Mouse (Mus musculus): ENCODE data around the gene Ypel4. TPM values are rescaled to one million over a fixed set of nuclear protein-coding genes. Genes with fewer than 3 reads are reported as not detected.

The Ypel4 gene
- total and polyA plus RNA-seq, 3 experiments, result 0.44 to 1.7 (median 0.45) TPM

DNA sequence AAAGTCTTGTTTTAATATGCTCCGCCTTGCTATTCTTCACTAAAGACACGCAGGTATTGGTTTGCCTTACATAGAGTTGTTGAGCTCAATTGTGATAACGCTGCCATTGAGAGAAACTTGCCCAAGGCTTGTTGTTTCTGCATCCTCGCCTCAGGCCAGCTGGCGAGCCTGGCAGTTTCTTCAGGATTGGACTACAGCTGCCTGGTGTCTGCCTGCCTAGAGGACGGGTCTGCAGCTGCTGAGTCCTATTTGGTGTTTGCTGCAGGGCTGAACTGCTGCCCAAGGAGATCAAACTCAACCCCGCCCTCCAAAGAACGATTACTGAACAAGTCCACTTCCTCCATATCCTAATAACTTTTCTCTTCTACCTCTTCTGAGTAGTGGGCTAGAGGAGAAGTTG lies 26.9 kb downstream of the Ypel4 start:
- H3K27ac ChIP-seq, result no peak overlapping the region
- no peaks in the 10 kb centered on the region for H3K4me1 ChIP-seq (ENCODE audit: control insufficient read depth, insufficient read depth, low read length)
- no peak for DNase-seq
- H3K36me3 ChIP-seq (ENCODE audit: control insufficient read depth, insufficient read depth, low read length), result no peaks in the 10 kb centered on the region
- no peaks in the 10 kb centered on the region for H3K27me3 ChIP-seq (ENCODE audit: control insufficient read depth, insufficient read depth, low read length)
- H3K79me2 ChIP-seq (replicated peaks; ENCODE audit: control insufficient read depth, insufficient read depth, low read length), result no peaks in the 10 kb centered on the region
- H3K4me3 ChIP-seq, result no peak overlapping the region
- 67% methylated on average over 8 of the region's 8 CpGs for WGBS
- no peak overlapping the region for H3K9ac ChIP-seq (ENCODE audit: low read depth, low read length)
- intact Hi-C loops (cut with DNase I), result no loop called here
- TF ChIP-seq EP300 (IDR thresholded peaks at IDR 0.05; ENCODE audit: insufficient read depth, low read depth, low read length), result no peak
- TF ChIP-seq CTCF (IDR thresholded peaks at IDR 0.05), result no peak
- TF ChIP-seq POLR2A (IDR thresholded peaks at IDR 0.05; ENCODE audit: insufficient read depth, low read depth, low read length), result no peak

DNA sequence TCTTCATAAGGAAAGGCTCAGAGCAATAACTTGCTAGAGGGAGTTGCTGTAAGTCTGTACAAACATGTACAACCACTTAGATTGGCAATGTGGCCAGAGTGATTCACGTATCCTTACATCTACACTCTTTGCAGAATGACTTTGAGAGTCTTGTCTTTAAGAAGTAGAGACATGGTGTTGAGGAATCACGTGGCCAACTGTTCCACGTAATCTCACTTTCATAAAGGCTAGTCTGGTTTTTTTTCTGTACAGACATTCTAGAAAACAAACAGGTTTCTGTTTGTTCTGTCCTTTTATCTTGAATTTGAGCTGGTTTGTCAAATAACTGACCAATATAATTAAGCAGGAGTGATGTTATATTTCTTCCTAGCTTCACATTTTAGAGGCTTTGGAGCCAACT lies 27.5 kb downstream of the Ypel4 start:
- no peaks in the 10 kb centered on the region for H3K4me1 ChIP-seq (ENCODE audit: control insufficient read depth, insufficient read depth, low read length)
- intact Hi-C loops (cut with DNase I), result no loop called here
- no peaks in the 10 kb centered on the region for H3K36me3 ChIP-seq (ENCODE audit: control insufficient read depth, insufficient read depth, low read length)
- no peak for DNase-seq
- 76% methylated on average over 3 of the region's 3 CpGs for WGBS
- no peaks in the 10 kb centered on the region for H3K79me2 ChIP-seq (replicated peaks; ENCODE audit: control insufficient read depth, insufficient read depth, low read length)
- TF ChIP-seq CTCF (IDR thresholded peaks at IDR 0.05) (no peak), EP300 (IDR thresholded peaks at IDR 0.05; ENCODE audit: insufficient read depth, low read depth, low read length) (no peak), POLR2A (IDR thresholded peaks at IDR 0.05; ENCODE audit: insufficient read depth, low read depth, low read length) (no peak)
- H3K4me3 ChIP-seq, result no peak overlapping the region
- no peak overlapping the region for H3K9ac ChIP-seq (ENCODE audit: low read depth, low read length)
- H3K27ac ChIP-seq, result no peak overlapping the region
- no peaks in the 10 kb centered on the region for H3K27me3 ChIP-seq (ENCODE audit: control insufficient read depth, insufficient read depth, low read length)

DNA sequence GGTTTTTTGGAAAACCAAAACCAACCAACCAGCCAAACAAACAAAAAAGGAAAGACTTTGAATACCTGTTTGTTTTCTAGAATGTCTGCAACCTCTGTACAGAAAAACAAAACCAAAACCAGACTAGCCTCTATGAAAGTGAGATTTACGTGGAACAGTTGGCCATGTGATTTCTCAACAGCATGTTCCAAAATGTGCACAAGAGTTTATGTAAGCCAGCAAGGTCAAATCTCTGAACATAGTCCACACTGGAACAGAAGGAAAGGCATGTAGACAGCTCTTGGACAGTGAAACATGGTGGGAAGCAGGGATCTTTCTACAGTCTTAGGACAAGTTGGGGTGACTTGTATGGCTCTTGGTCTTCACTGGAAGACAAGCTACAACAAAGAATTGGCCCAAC lies 28.0 kb downstream of the Ypel4 start:
- H3K4me1 ChIP-seq (ENCODE audit: control insufficient read depth, insufficient read depth, low read length), result no peaks in the 10 kb centered on the region
- WGBS, result 64% methylated on average over 1 of the region's 1 CpGs
- TF ChIP-seq POLR2A (IDR thresholded peaks at IDR 0.05; ENCODE audit: insufficient read depth, low read depth, low read length) (no peak), CTCF (IDR thresholded peaks at IDR 0.05) (no peak), EP300 (IDR thresholded peaks at IDR 0.05; ENCODE audit: insufficient read depth, low read depth, low read length) (no peak)
- H3K79me2 ChIP-seq (replicated peaks; ENCODE audit: control insufficient read depth, insufficient read depth, low read length), result no peaks in the 10 kb centered on the region
- intact Hi-C loops (cut with DNase I), result no loop called here
- H3K36me3 ChIP-seq (ENCODE audit: control insufficient read depth, insufficient read depth, low read length), result no peaks in the 10 kb centered on the region
- H3K9ac ChIP-seq (ENCODE audit: low read depth, low read length), result no peak overlapping the region
- H3K27me3 ChIP-seq (ENCODE audit: control insufficient read depth, insufficient read depth, low read length), result no peaks in the 10 kb centered on the region
- H3K4me3 ChIP-seq, result no peak overlapping the region
- no peak for DNase-seq
- no peak overlapping the region for H3K27ac ChIP-seq

DNA sequence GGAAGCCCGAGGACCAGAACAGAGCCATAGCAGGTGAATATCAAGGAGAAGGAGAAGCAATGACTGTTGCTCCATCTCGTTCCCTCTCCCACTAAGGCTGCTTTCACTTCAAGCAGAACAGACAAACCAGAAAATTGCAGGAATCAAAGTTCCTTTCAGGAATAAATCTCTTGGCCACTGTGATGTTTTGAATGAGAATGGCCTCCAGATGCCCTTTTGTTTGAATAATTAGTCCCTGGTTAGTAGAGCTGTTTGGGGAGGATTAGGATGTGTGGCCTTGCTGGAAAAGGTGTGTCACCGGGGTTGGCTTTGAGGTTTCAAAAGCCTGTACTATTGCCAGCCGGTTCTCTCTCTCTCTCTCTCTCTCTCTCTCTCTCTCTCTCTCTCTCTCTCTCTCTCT lies 28.4 kb downstream of the Ypel4 start:
- H3K4me3 ChIP-seq, result no peak overlapping the region
- no peak overlapping the region for H3K9ac ChIP-seq (ENCODE audit: low read depth, low read length)
- TF ChIP-seq POLR2A (IDR thresholded peaks at IDR 0.05; ENCODE audit: insufficient read depth, low read depth, low read length), result no peak
- no peak for TF ChIP-seq CTCF (IDR thresholded peaks at IDR 0.05)
- TF ChIP-seq EP300 (IDR thresholded peaks at IDR 0.05; ENCODE audit: insufficient read depth, low read depth, low read length), result no peak
- no peaks in the 10 kb centered on the region for H3K27me3 ChIP-seq (ENCODE audit: control insufficient read depth, insufficient read depth, low read length)
- DNase-seq, result no peak
- no peaks in the 10 kb centered on the region for H3K4me1 ChIP-seq (ENCODE audit: control insufficient read depth, insufficient read depth, low read length)
- WGBS, result 59% methylated on average over 4 of the region's 4 CpGs
- H3K27ac ChIP-seq, result no peak overlapping the region
- no peaks in the 10 kb centered on the region for H3K79me2 ChIP-seq (replicated peaks; ENCODE audit: control insufficient read depth, insufficient read depth, low read length)
- no peaks in the 10 kb centered on the region for H3K36me3 ChIP-seq (ENCODE audit: control insufficient read depth, insufficient read depth, low read length)
- intact Hi-C loops (cut with DNase I), result no loop called here

DNA sequence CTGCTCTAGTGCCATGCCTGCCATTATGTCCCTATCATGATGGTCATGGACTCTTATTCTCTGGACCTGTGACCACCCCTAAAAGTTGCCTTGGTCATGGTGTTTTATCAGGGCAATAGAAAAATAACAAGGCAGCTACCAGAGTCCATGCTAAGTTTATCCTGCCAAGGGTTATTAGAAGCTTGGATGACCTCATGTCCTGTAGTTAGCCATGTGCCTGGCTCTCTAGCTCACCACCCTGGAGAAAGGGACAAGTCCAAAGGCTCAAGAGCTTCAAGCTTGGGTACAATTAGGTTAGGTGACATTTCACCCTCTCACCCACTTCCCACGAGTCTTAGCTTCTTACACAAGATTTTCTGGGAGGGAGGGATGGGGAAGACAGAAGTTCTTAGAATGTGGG lies 29.0 kb downstream of the Ypel4 start:
- no peak overlapping the region for H3K27ac ChIP-seq
- WGBS, result 52% methylated on average over 1 of the region's 1 CpGs
- H3K27me3 ChIP-seq (ENCODE audit: control insufficient read depth, insufficient read depth, low read length), result no peaks in the 10 kb centered on the region
- H3K4me1 ChIP-seq (ENCODE audit: control insufficient read depth, insufficient read depth, low read length), result no peaks in the 10 kb centered on the region
- H3K36me3 ChIP-seq (ENCODE audit: control insufficient read depth, insufficient read depth, low read length), result no peaks in the 10 kb centered on the region
- DNase-seq, result no peak
- no peak overlapping the region for H3K9ac ChIP-seq (ENCODE audit: low read depth, low read length)
- TF ChIP-seq EP300 (IDR thresholded peaks at IDR 0.05; ENCODE audit: insufficient read depth, low read depth, low read length) (no peak), POLR2A (IDR thresholded peaks at IDR 0.05; ENCODE audit: insufficient read depth, low read depth, low read length) (no peak)
- H3K79me2 ChIP-seq (replicated peaks; ENCODE audit: control insufficient read depth, insufficient read depth, low read length), result no peaks in the 10 kb centered on the region
- intact Hi-C loops (cut with DNase I), result no loop called here
- no peak overlapping the region for H3K4me3 ChIP-seq

DNA sequence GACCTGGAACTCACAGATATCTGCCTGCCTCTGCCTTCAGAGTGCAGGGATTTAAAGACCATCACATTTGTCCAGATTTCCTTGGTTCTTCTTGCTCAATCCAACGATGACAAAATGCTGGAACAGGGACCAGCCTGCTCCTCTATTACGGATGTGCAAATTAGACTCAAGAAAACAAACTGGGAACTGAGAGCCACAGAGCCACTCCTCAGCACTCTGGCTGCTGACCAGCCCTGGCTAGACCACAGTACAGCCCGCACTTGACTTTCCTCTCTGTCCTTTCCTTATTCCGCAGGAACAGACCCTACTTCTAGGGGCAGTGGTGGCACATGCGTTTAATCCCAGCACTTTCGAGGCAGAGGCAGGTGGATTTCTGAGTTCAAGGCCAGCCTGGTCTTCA lies 36.6 kb downstream of the Ypel4 start:
- Histone ChIP-seq H3K27ac (no peak overlapping the region), H3K4me3 (no peak overlapping the region), H3K36me3 (ENCODE audit: control insufficient read depth, insufficient read depth, low read length) (no peaks in the 10 kb centered on the region), H3K79me2 (replicated peaks; ENCODE audit: control insufficient read depth, insufficient read depth, low read length) (no peaks in the 10 kb centered on the region), H3K4me1 (ENCODE audit: control insufficient read depth, insufficient read depth, low read length) (no peaks in the 10 kb centered on the region), H3K27me3 (ENCODE audit: control insufficient read depth, insufficient read depth, low read length) (no peaks in the 10 kb centered on the region), H3K9ac (ENCODE audit: low read depth, low read length) (no peak overlapping the region)
- 70% methylated on average over 6 of the region's 6 CpGs for WGBS
- TF ChIP-seq EP300 (IDR thresholded peaks at IDR 0.05; ENCODE audit: insufficient read depth, low read depth, low read length) (no peak), POLR2A (IDR thresholded peaks at IDR 0.05; ENCODE audit: insufficient read depth, low read depth, low read length) (0 out of 2 replicates have a peak, but pooled peaks have one; percentile 43)
- DNase-seq, result peak; percentile 68 to 72
- intact Hi-C loops (cut with DNase I), result no loop called here
